Comparison of ENCODE assay signal across 22 mouse cellular contexts in the genomic region with DNA sequence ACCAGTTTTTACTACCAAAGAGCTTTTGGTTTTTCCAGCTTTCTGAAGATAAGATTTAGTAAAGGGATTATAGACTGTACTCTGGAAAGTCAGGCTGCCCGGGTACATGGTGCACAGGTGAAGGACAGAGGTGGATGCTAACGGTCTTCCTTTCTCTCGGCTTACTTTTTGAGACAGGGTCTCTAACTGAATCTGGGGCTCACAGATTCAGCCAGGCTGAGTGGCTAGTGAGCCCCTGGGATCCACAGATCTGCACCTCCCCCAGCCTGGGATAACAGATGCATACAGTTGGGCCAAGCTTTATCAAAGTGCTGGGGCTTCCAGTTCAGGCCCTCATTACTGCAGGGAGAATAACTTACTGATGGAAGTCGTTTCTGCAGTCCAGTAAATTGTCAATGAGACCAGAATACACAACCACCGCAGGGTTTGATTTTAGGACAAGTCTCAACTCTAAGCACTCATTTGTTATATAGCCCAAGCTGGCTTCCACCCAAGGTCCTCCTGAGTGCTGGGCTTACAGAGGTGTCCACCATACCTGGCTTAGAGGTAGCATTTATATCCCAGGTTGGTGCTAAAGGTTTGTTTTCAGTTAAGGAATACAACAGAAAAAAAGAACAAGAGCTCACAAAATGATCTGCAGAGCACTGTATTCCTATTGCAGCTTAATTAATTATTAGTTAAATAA. TPM values are rescaled to one million over a fixed set of nuclear protein-coding genes. Genes with fewer than 3 reads are reported as not detected.
A peak's percentile ranks its signal among the peaks of the same experiment; 100 is the strongest.
DNase-seq lines count a peak whose midpoint lies in the region; ATAC-seq and TF ChIP-seq lines count a peak whose summit lies in the region.
"Had no signal": no experiment of that assay in that cellular context is flagged by ENCODE, and none has a peak within 500 bp of the region (broad histone marks: within the 10 kb centered on the region; RNA-seq: fewer than 3 reads in every experiment).

No protein-coding gene starts in this region.

- no peak for TF ChIP-seq EP300 in heart, adult 2 months (IDR thresholded peaks at IDR 0.05; ENCODE audit: insufficient read depth, low read depth, low read length)
- no peak for TF ChIP-seq EP300 in liver, embryonic 14.5 days (IDR thresholded peaks at IDR 0.05; ENCODE audit: low read depth)
- TF ChIP-seq EP300 in liver, postnatal 0 days (IDR thresholded peaks at IDR 0.05; ENCODE audit: low read depth), result no peak
- TF ChIP-seq EP300 in MEL (IDR thresholded peaks at IDR 0.05; ENCODE audit: low read depth in 1 of 2, low read length in 2 of 2), result peak in 1 of 2 experiments; percentile 21; a peak in 2 of 4 replicates

- TF ChIP-seq RAD21 in MEL (IDR thresholded peaks at IDR 0.05; ENCODE audit: low read depth, low read length), result no peak

- DNase-seq in cerebellum, adult 11-12 months, result peak; percentile 32
- DNase-seq in heart, adult 2 months, result no peak
- no peak for DNase-seq in heart, adult 18-20 months
- no peak for DNase-seq in liver, embryonic 14.5 days (ENCODE audit: low read depth in 3 of 3, low spot score in 3 of 3)
- DNase-seq in liver, postnatal 0 days, result no peak
- DNase-seq in MEL (ENCODE audit: low read depth, low spot score), result peak; percentile 29
- DNase-seq in layer of hippocampus, adult 9-11 months, result no peak
- DNase-seq: adrenal gland, postnatal 10 days; gastrocnemius, postnatal 25 days; heart, postnatal 36 days; lung, embryonic 14.5 days; right cerebral cortex, postnatal 25 days had no signal

- H3K27ac ChIP-seq in heart, adult 2 months, result peak overlapping the region; percentile 100
- no peak overlapping the region for H3K27ac ChIP-seq in liver, embryonic 14.5 days
- no peak overlapping the region for H3K27ac ChIP-seq in liver, postnatal 0 days (ENCODE audit: low read depth)
- H3K27ac ChIP-seq in MEL (ENCODE audit: control insufficient read depth, low read depth, low read length), result no peak overlapping the region
- H3K27ac ChIP-seq: embryonic facial prominence, embryonic 15.5 days; forebrain, embryonic 15.5 days; heart, embryonic 13.5 days; limb, embryonic 12.5 days; midbrain, embryonic 12.5 days had no signal

- no peak for TF ChIP-seq POLR2A in heart, adult 2 months (IDR thresholded peaks at IDR 0.05; ENCODE audit: insufficient read depth, low read depth, low read length)
- no peak for TF ChIP-seq POLR2A in MEL (IDR thresholded peaks at IDR 0.05; ENCODE audit: control insufficient read depth in 1 of 2, insufficient read depth in 1 of 2, low read depth in 1 of 2, low read length in 2 of 2, poor library complexity in 1 of 2)

- intact Hi-C loops in heart, adult 2 months (cut with DNase I), result loop anchor here (2.0 to 10.0 kb wide), 3 partner anchors 176 to 452 kb away; a partner anchor contains a TSS

- no peak overlapping the region for H3K4me3 ChIP-seq in heart, adult 2 months
- H3K4me3 ChIP-seq in liver, embryonic 14.5 days (ENCODE audit: insufficient read depth in 1 of 2, low read depth in 2 of 2, low read length in 2 of 2), result no peak overlapping the region; a peak in 1 of 4 replicates
- H3K4me3 ChIP-seq in liver, postnatal 0 days (ENCODE audit: low read depth, low read length), result no peak overlapping the region
- H3K4me3 ChIP-seq in MEL (ENCODE audit: control insufficient read depth in 1 of 2, insufficient read depth in 1 of 2, low read depth in 2 of 2, low read length in 2 of 2), result no peak overlapping the region; a peak in 1 of 4 replicates

- 0 out of 2 replicates have a peak, but pooled peaks cover 1% of the 10 kb centered on the region for H3K79me2 ChIP-seq in heart, adult 2 months (replicated peaks; ENCODE audit: control insufficient read depth, insufficient read depth, low read length)
- peaks cover 35% of the 10 kb centered on the region for H3K79me2 ChIP-seq in MEL (ENCODE audit: control insufficient read depth, insufficient read depth, low read length, poor library complexity)

- ATAC-seq in cerebellum, adult (ENCODE audit: insufficient number of reproducible peaks, low FRiP score, low TSS enrichment), result no peak
- ATAC-seq in liver, embryonic 14.5 days (ENCODE audit: insufficient read depth), result no peak
- no peak for ATAC-seq in liver, postnatal 0 days
- ATAC-seq: activated CD4-positive, CD25-positive, alpha-beta regulatory T cell, adult 4 months; CD4-positive, CD25-positive, alpha-beta regulatory T cell, adult 4 months; forebrain, embryonic 15.5 days; hindbrain, embryonic 16.5 days; intestine, embryonic 16.5 days had no signal

- peaks cover 1% of the 10 kb centered on the region; the same call in 1 of the 2 replicates for H3K4me1 ChIP-seq in heart, adult 2 months (ENCODE audit: control insufficient read depth, insufficient read depth, low read length)
- H3K4me1 ChIP-seq in liver, embryonic 14.5 days (replicated peaks; ENCODE audit: control insufficient read depth in 2 of 2, insufficient read depth in 2 of 2, low read length in 1 of 2), result peaks cover 14 to 16% of the 10 kb centered on the region in 2 experiments
- peaks cover 23% of the 10 kb centered on the region for H3K4me1 ChIP-seq in liver, postnatal 0 days (ENCODE audit: insufficient read depth)
- H3K4me1 ChIP-seq in MEL (ENCODE audit: control insufficient read depth in 1 of 2, insufficient read depth in 2 of 2, low read length in 2 of 2), result peaks cover 24 to 32% of the 10 kb centered on the region in 2 experiments

- H3K27me3 ChIP-seq in heart, adult 2 months (ENCODE audit: control insufficient read depth, insufficient read depth, low read length), result no peaks in the 10 kb centered on the region
- H3K27me3 ChIP-seq in liver, embryonic 14.5 days (ENCODE audit: control insufficient read depth, insufficient read depth, low read length), result no peaks in the 10 kb centered on the region
- no peaks in the 10 kb centered on the region for H3K27me3 ChIP-seq in liver, postnatal 0 days (ENCODE audit: insufficient read depth, low read length)
- H3K27me3 ChIP-seq in MEL (ENCODE audit: control insufficient read depth in 1 of 2, insufficient read depth in 2 of 2, low read length in 2 of 2), result no peaks in the 10 kb centered on the region
- H3K27me3 ChIP-seq: embryonic facial prominence, embryonic 15.5 days; forebrain, embryonic 15.5 days; heart, embryonic 13.5 days; limb, embryonic 12.5 days; midbrain, embryonic 12.5 days had no signal

- H3K9ac ChIP-seq in heart, adult 2 months (ENCODE audit: low read depth, low read length), result no peak overlapping the region
- H3K9ac ChIP-seq in liver, embryonic 14.5 days (replicated peaks), result no peak overlapping the region
- H3K9ac ChIP-seq in liver, postnatal 0 days (replicated peaks), result no peak overlapping the region
- no peak overlapping the region for H3K9ac ChIP-seq in MEL (ENCODE audit: control insufficient read depth, low read depth, low read length, poor library complexity, severe bottlenecking)
- H3K9ac ChIP-seq: embryonic facial prominence, embryonic 15.5 days; forebrain, embryonic 15.5 days; heart, embryonic 13.5 days; limb, embryonic 12.5 days; lung, embryonic 14.5 days; midbrain, embryonic 12.5 days had no signal

- peak overlapping the region; percentile 79 for H3K4me2 ChIP-seq in liver, embryonic 14.5 days (ENCODE audit: low read depth)
- no peak overlapping the region for H3K4me2 ChIP-seq in liver, postnatal 0 days (ENCODE audit: low read depth, low read length)

- WGBS in heart, adult 2 months, result 78% methylated on average over 5 of the region's 5 CpGs
- WGBS in liver, embryonic 14.5 days (ENCODE audit: insufficient replicate concordance), result 69% methylated on average over 5 of the region's 5 CpGs
- 84% methylated on average over 5 of the region's 5 CpGs for WGBS in liver, postnatal 0 days (ENCODE audit: insufficient replicate concordance)

- TF ChIP-seq CTCF in heart, adult 2 months (IDR thresholded peaks at IDR 0.05), result no peak
- TF ChIP-seq CTCF in liver, embryonic 14.5 days (IDR thresholded peaks at IDR 0.05; ENCODE audit: low read depth), result no peak
- TF ChIP-seq CTCF in liver, postnatal 0 days (IDR thresholded peaks at IDR 0.05; ENCODE audit: low read depth), result no peak
- no peak for TF ChIP-seq CTCF in MEL (IDR thresholded peaks at IDR 0.05 in 2 of 3, conservative IDR thresholded peaks at IDR 0.05 in 1 of 3; ENCODE audit: control insufficient read depth in 1 of 3, insufficient read depth in 1 of 3, low read depth in 2 of 3, low read length in 3 of 3, poor library complexity in 1 of 3, severe bottlenecking in 1 of 3)

- H3K36me3 ChIP-seq in heart, adult 2 months (ENCODE audit: control insufficient read depth, insufficient read depth, low read length), result peaks cover 15% of the 10 kb centered on the region
- H3K36me3 ChIP-seq in liver, embryonic 14.5 days (replicated peaks; ENCODE audit: control insufficient read depth, insufficient read depth, low read depth), result no peaks in the 10 kb centered on the region
- H3K36me3 ChIP-seq in liver, postnatal 0 days (replicated peaks; ENCODE audit: insufficient read depth, low read length), result no peaks in the 10 kb centered on the region
- peaks cover 6 to 54% of the 10 kb centered on the region in 2 experiments; a peak in 3 of 4 replicates for H3K36me3 ChIP-seq in MEL (ENCODE audit: control insufficient read depth in 1 of 2, insufficient read depth in 2 of 2, low read length in 2 of 2)
- H3K36me3 ChIP-seq: embryonic facial prominence, embryonic 15.5 days; forebrain, embryonic 15.5 days; limb, embryonic 12.5 days; midbrain, embryonic 12.5 days had no signal

- H3K9me3 ChIP-seq in liver, embryonic 14.5 days (ENCODE audit: control insufficient read depth, low read length), result no peaks in the 10 kb centered on the region
- no peaks in the 10 kb centered on the region for H3K9me3 ChIP-seq in liver, postnatal 0 days (ENCODE audit: low read length)
- no peaks in the 10 kb centered on the region for H3K9me3 ChIP-seq in MEL (replicated peaks; ENCODE audit: insufficient read depth, low read length)
- H3K9me3 ChIP-seq: embryonic facial prominence, embryonic 15.5 days; forebrain, embryonic 15.5 days; heart, embryonic 13.5 days; limb, embryonic 12.5 days; midbrain, embryonic 12.5 days had no signal

RNA-seq across cellular contexts. Expression of a gene that starts 1.8 kb away (rescaled TPM):
- total RNA-seq in heart, adult 2 months (2021), result 10 to 100 TPM; 17.5 to 21.0 TPM
- polyA plus RNA-seq in heart, adult 2 months (2012; rRNA removed), result 7.4 and 13.4 TPM in 2 replicates
- total RNA-seq in heart, adult 18-20 months (2021), result 10 to 100 TPM; 22.0 to 23.9 TPM
- polyA plus RNA-seq in liver, embryonic 14.5 days (2012; rRNA removed), result 6.8 and 8.9 TPM in 2 replicates
- 18.6 and 22.8 TPM in 2 replicates for polyA plus RNA-seq in liver, embryonic 14.5 days (2014; fragmentation: Nextera tagmentation; extraction: Ambion mirVana)
- 11.7 and 12.4 TPM in 2 replicates for polyA plus RNA-seq in liver, postnatal 0 days (2015; fragmentation: Nextera tagmentation; extraction: Ambion mirVana)
- 84.2 and 94.4 TPM in 2 replicates for total RNA-seq in MEL (2012; rRNA removed)
- 100 to 1,000 TPM in 1 of 2 experiments, 10 to 100 TPM in 1; 68.5 to 179 TPM for polyA plus RNA-seq in MEL (2012; ENCODE audit: insufficient read depth in 1 of 2, insufficient read length in 2 of 2, low read depth in 1 of 2, low replicate concordance in 2 of 2, missing spikeins in 1 of 2)

RNA-seq across cellular contexts. Expression of a gene that starts 2.0 kb away (rescaled TPM):
- total RNA-seq in heart, adult 2 months (2021), result 100 to 1,000 TPM in 1 of 2 experiments, 10 to 100 TPM in 1; 88.9 to 103 TPM
- 23.7 and 42.4 TPM in 2 replicates for polyA plus RNA-seq in heart, adult 2 months (2012; rRNA removed)
- total RNA-seq in heart, adult 18-20 months (2021), result 100 to 1,000 TPM in 1 of 2 experiments, 10 to 100 TPM in 1; 79.8 to 103 TPM
- 63.4 and 176 TPM in 2 replicates for polyA plus RNA-seq in liver, embryonic 14.5 days (2012; rRNA removed)
- polyA plus RNA-seq in liver, embryonic 14.5 days (2014; fragmentation: Nextera tagmentation; extraction: Ambion mirVana), result 553 and 555 TPM in 2 replicates
- 421 and 439 TPM in 2 replicates for polyA plus RNA-seq in liver, postnatal 0 days (2015; fragmentation: Nextera tagmentation; extraction: Ambion mirVana)
- 678 and 686 TPM in 2 replicates for total RNA-seq in MEL (2012; rRNA removed)
- 100 to 1,000 TPM in 1 of 2 experiments, not detected in 1; 600 TPM for polyA plus RNA-seq in MEL (2012; ENCODE audit: insufficient read depth in 1 of 2, insufficient read length in 2 of 2, low read depth in 1 of 2, low replicate concordance in 2 of 2, missing spikeins in 1 of 2)

Comparison
In these comparisons a context has a peak if more than half of its experiments do, and no peak if none do; other contexts are left out.
1. DNase-seq: peak in cerebellum, adult 11-12 months (single experiment) and MEL (single experiment); none in heart, adult 2 months (0 of 2), heart, adult 18-20 months (0 of 2), liver, embryonic 14.5 days (0 of 3), liver, postnatal 0 days (single experiment) and layer of hippocampus, adult 9-11 months (single experiment).